Mouse (Mus musculus) CH12.LX (cell line): ENCODE results near the gene Flot2. TPM values are rescaled to one million over a fixed set of nuclear protein-coding genes. Genes with fewer than 3 reads are reported as not detected.

ENCODE experiments used
- DNase-seq: peaks from one replicate; pipeline ENCODE4 v3.0.0-alpha.2; 2013; ENCODE audit errors: extremely low read depth
- H3K27ac ChIP-seq: 2 replicates; pipeline ENCODE4 v1.5.1; 2012; ENCODE audit warnings: low read depth, mild to moderate bottlenecking, control low read depth, moderate library complexity; ENCODE audit not compliant: insufficient read depth
- H3K27me3 ChIP-seq: replicated peaks from 2 replicates; pipeline ENCODE3; 2012; ENCODE audit warnings: inconsistent platforms
- H3K36me3 ChIP-seq, 2 experiments: replicated peaks in 1 of 2; 2 replicates each; pipeline versions ENCODE3 to v1.6.1; 2012; ENCODE audit warnings: inconsistent platforms in 1 of 2, low read length in 1 of 2, mild to moderate bottlenecking in 1 of 2, mixed read lengths in 1 of 2, moderate library complexity in 1 of 2; ENCODE audit not compliant: control insufficient read depth in 1 of 2, insufficient read depth in 1 of 2
- H3K4me1 ChIP-seq, 2 experiments: 2 replicates each; pipeline ENCODE4 v1.6.1; 2012; ENCODE audit warnings: inconsistent platforms in 1 of 2, moderate library complexity in 1 of 2; ENCODE audit not compliant: insufficient read depth in 2 of 2, control insufficient read depth in 1 of 2
- H3K4me2 ChIP-seq: 2 replicates; pipeline ENCODE4 v1.6.1; 2012; ENCODE audit warnings: low read depth, mild to moderate bottlenecking, control low read depth; ENCODE audit not compliant: poor library complexity, insufficient read depth, severe bottlenecking
- H3K4me3 ChIP-seq, 3 experiments: fragments of 150-350 bp in 1 of 3; sonication (generic) in 1 of 3; replicated peaks in 1 of 3; 2 replicates each; pipeline versions ENCODE3 to v1.5.1; 2011 to 2012; ENCODE audit warnings: low read depth in 2 of 3, low read length in 2 of 3, mild to moderate bottlenecking in 2 of 3, moderate library complexity in 2 of 3, control low read depth in 1 of 3, improper control_type of control experiment in 1 of 3, inconsistent platforms in 1 of 3, mixed read lengths in 1 of 3; ENCODE audit not compliant: poor library complexity in 1 of 3
- H3K79me2 ChIP-seq: replicated peaks from 2 replicates; pipeline ENCODE4 v1.6.1; 2012; ENCODE audit warnings: mild to moderate bottlenecking, moderate library complexity; ENCODE audit not compliant: control insufficient read depth, poor library complexity, insufficient read depth, severe bottlenecking; ENCODE audit errors: extremely low read depth
- H3K9ac ChIP-seq: 2 replicates; pipeline ENCODE4 v1.6.1; 2012; ENCODE audit warnings: low read depth, mild to moderate bottlenecking, control low read depth, moderate library complexity; ENCODE audit not compliant: insufficient read depth
- H3K9me3 ChIP-seq: replicated peaks from 2 replicates; pipeline ENCODE3; 2012; ENCODE audit warnings: low read length, inconsistent platforms, mixed read lengths
- BHLHE40 ChIP-seq: IDR thresholded peaks from 2 replicates; pipeline ENCODE4 v1.6.1; 2011; ENCODE audit warnings: mild to moderate bottlenecking, low read depth, low read length, improper control_type of control experiment
- CHD1 ChIP-seq: IDR thresholded peaks from 2 replicates; pipeline ENCODE4 v1.6.1; 2012; ENCODE audit warnings: low read depth, low read length, improper control_type of control experiment, inconsistent platforms
- CHD2 ChIP-seq: IDR thresholded peaks from 2 replicates; pipeline ENCODE4 v1.6.1; 2011; ENCODE audit warnings: low read length, improper control_type of control experiment
- CTCF ChIP-seq, 2 experiments: IDR thresholded peaks in 1 of 2; conservative IDR thresholded peaks in 1 of 2; 2 replicates each; pipeline ENCODE4 v1.5.1; 2011 to 2012; ENCODE audit warnings: low read depth in 2 of 2, low read length in 2 of 2, improper control_type of control experiment in 1 of 2, inconsistent platforms in 1 of 2, mild to moderate bottlenecking in 1 of 2, moderate library complexity in 1 of 2
- E2F4 ChIP-seq: IDR thresholded peaks from 2 replicates; pipeline ENCODE4 v1.6.1; 2011; ENCODE audit warnings: low read depth, low read length, improper control_type of control experiment; ENCODE audit not compliant: insufficient replicate concordance
- JUND ChIP-seq: conservative IDR thresholded peaks from 2 replicates; pipeline ENCODE4 v1.6.1; 2011; ENCODE audit warnings: low read depth, low read length, improper control_type of control experiment
- MAX ChIP-seq: IDR thresholded peaks from 2 replicates; pipeline ENCODE4 v1.6.1; 2011; ENCODE audit warnings: low read length, improper control_type of control experiment
- MAZ ChIP-seq: IDR thresholded peaks from 2 replicates; pipeline ENCODE4 v1.6.1; 2012; ENCODE audit warnings: low read depth, mild to moderate bottlenecking, inconsistent platforms, low read length, improper control_type of control experiment, moderate library complexity
- MEF2A ChIP-seq: IDR thresholded peaks from 2 replicates; pipeline ENCODE4 v1.6.1; 2014; ENCODE audit warnings: low read depth, mild to moderate bottlenecking, inconsistent platforms, low read length, improper control_type of control experiment, borderline replicate concordance
- MXI1 ChIP-seq: IDR thresholded peaks from 2 replicates; pipeline ENCODE4 v1.6.1; 2011; ENCODE audit warnings: mild to moderate bottlenecking, low read depth, low read length, improper control_type of control experiment
- NELFE ChIP-seq: IDR thresholded peaks from 2 replicates; pipeline ENCODE4 v1.6.1; 2011; ENCODE audit warnings: low read depth, low read length, improper control_type of control experiment
- POLR2A ChIP-seq: IDR thresholded peaks from 2 replicates; pipeline ENCODE4 v1.6.1; 2011; ENCODE audit warnings: low read depth, mild to moderate bottlenecking, improper control_type of control experiment, low read length
- POLR2AphosphoS2 ChIP-seq: IDR thresholded peaks from 2 replicates; pipeline ENCODE4 v1.6.1; 2011; ENCODE audit warnings: low read depth, low read length, improper control_type of control experiment
- RAD21 ChIP-seq: IDR thresholded peaks from 2 replicates; pipeline ENCODE4 v1.6.1; 2011; ENCODE audit warnings: low read depth, mild to moderate bottlenecking, low read length, improper control_type of control experiment, moderate library complexity
- SIN3A ChIP-seq: IDR thresholded peaks from 2 replicates; pipeline ENCODE4 v1.6.1; 2012; ENCODE audit warnings: low read length, improper control_type of control experiment, inconsistent platforms
- UBTF ChIP-seq: IDR thresholded peaks from 2 replicates; pipeline ENCODE4 v1.6.1; 2012; ENCODE audit warnings: low read depth, mild to moderate bottlenecking, inconsistent platforms, low read length, improper control_type of control experiment, moderate library complexity
- USF2 ChIP-seq: conservative IDR thresholded peaks from 2 replicates; pipeline ENCODE4 v1.6.1; 2011; ENCODE audit warnings: low read depth, low read length, improper control_type of control experiment
- ZKSCAN1 ChIP-seq: IDR thresholded peaks from 2 replicates; pipeline ENCODE4 v1.6.1; 2012; ENCODE audit warnings: low read depth, inconsistent platforms, low read length, improper control_type of control experiment, borderline replicate concordance
- ZMIZ1 ChIP-seq: IDR thresholded peaks from 2 replicates; pipeline ENCODE4 v1.6.1; 2012; ENCODE audit warnings: low read depth, mild to moderate bottlenecking, inconsistent platforms, low read length, improper control_type of control experiment
- ZNF384 ChIP-seq: IDR thresholded peaks from 2 replicates; pipeline ENCODE4 v1.6.1; 2012; ENCODE audit warnings: low read depth, low read length, improper control_type of control experiment, inconsistent platforms
- dilution Hi-C: fragments of 300-500 bp; cut with MboI; formaldehyde crosslinking; loops from 2 replicates; pipeline ENCODE4 v1.14.3; 2020; ENCODE audit warnings: low sequenced_read_pairs; ENCODE audit not compliant: extremely low pct_unique_long_range_greater_than_20kb, extremely low pct_ligation_motif_present
- in situ Hi-C: fragments of 300-500 bp; cut with MboI; formaldehyde crosslinking; loops from 3 replicates; pipeline ENCODE4 v1.14.3; 2019; ENCODE audit warnings: low sequenced_read_pairs, low pct_ligation_motif_present, low pct_unique_long_range_greater_than_20kb, mixed read lengths
- polyA plus RNA-seq: library from polyadenylated mRNA; unstranded; fragments of >175 nt; gene quantifications from 2 replicates; pipeline ENCODE4 v1.2.1, GENCODE M21; 2012; ENCODE audit warnings: low read depth; ENCODE audit not compliant: insufficient read length
- total RNA-seq, 2 experiments: library from RNA; depleted of rRNA; stranded (reverse); fragments of 300-350 nt in 1 of 2; fragments of >200 nt in 1 of 2; gene quantifications; 2 replicates each; pipeline ENCODE4 v1.2.3; 2012 to 2014

Gene Flot2
- total and polyA plus RNA-seq, 3 experiments = 5.2 to 14.7 (median 13.4) TPM

DNA sequence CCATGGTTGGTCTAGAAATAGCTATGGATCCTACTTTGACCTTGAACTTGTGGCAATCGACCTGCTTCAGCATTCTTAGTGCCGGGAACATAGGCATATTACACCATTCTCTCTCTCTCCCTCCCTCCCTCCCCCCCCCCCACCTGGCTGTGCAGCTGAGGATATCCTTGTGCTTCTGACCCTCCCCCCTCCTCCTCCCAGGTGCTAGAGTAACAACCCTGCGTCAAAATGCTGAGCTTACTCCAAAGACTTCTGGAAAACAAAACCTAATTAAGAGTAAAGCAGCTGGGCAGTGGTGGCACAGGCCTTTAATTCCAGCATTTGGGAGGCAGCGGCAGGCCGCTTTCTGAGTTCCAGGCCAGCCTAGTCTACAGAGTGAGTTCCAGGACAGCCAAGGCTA lies 31.4 kb downstream of the Flot2 start:
- H3K36me3 ChIP-seq = peaks cover 23 to 44% of the 10 kb centered on the region in 2 experiments
- H3K9ac ChIP-seq = no peak overlapping the region
- H3K27me3 ChIP-seq = no peaks in the 10 kb centered on the region
- no peak for DNase-seq
- dilution Hi-C loops (no loop called here), in situ Hi-C loops (no loop called here)
- no peak for TF ChIP-seq MXI1
- no peak for TF ChIP-seq UBTF
- no peak for TF ChIP-seq BHLHE40
- no peak for TF ChIP-seq MEF2A
- TF ChIP-seq MAZ = no peak
- no peak for TF ChIP-seq SIN3A
- no peak for TF ChIP-seq POLR2AphosphoS2
- no peak for TF ChIP-seq MAX
- no peak for TF ChIP-seq ZKSCAN1
- TF ChIP-seq JUND = no peak
- no peak for TF ChIP-seq POLR2A
- no peak for TF ChIP-seq ZMIZ1
- no peak overlapping the region for H3K4me3 ChIP-seq
- H3K4me2 ChIP-seq = no peak overlapping the region
- H3K79me2 ChIP-seq = no peaks in the 10 kb centered on the region
- no peaks in the 10 kb centered on the region for H3K4me1 ChIP-seq
- no peaks in the 10 kb centered on the region for H3K9me3 ChIP-seq
- no peak overlapping the region for H3K27ac ChIP-seq

DNA sequence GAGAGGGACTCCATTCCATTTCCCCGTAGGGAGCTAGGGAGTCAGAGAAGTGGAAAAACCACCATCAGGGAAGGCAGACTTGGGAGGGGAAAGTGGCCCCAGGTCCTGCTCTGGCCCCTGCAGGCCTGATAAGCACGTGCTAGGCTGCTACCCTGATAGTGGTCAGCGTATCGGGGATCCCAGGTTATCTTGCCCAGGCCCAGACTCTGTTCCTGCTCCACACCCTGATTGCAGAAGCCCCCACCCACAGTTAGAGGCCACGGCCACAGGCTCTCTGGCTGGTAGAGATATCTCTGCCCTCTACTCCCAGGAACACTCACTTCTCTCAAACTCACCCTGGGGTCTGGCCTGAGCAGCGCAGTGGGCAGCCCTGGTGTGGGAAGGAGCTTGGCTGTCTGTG lies 31.9 kb downstream of the Flot2 start:
- dilution Hi-C loops = no loop called here
- no peaks in the 10 kb centered on the region for H3K9me3 ChIP-seq
- H3K4me1 ChIP-seq = no peaks in the 10 kb centered on the region
- no peak for TF ChIP-seq ZKSCAN1
- TF ChIP-seq JUND = no peak
- no peak for TF ChIP-seq ZNF384
- TF ChIP-seq CHD2 = no peak
- no peak for TF ChIP-seq RAD21
- no peak for TF ChIP-seq USF2
- TF ChIP-seq E2F4 = no peak
- no peak for TF ChIP-seq POLR2AphosphoS2
- TF ChIP-seq MAZ = no peak
- TF ChIP-seq CHD1 = no peak
- no peak for TF ChIP-seq NELFE
- TF ChIP-seq CTCF (conservative IDR thresholded peaks at IDR 0.05 in 1 of 2, IDR thresholded peaks at IDR 0.05 in 1 of 2; ENCODE audit: low read depth in 2 of 2, low read length in 2 of 2) = no peak
- in situ Hi-C loops = no loop called here
- no peak overlapping the region for H3K4me3 ChIP-seq
- no peak overlapping the region for H3K4me2 ChIP-seq
- H3K9ac ChIP-seq = no peak overlapping the region
- no peak for DNase-seq
- H3K27me3 ChIP-seq = no peaks in the 10 kb centered on the region
- peaks cover 28 to 49% of the 10 kb centered on the region in 2 experiments for H3K36me3 ChIP-seq
- H3K27ac ChIP-seq = no peak overlapping the region
- no peaks in the 10 kb centered on the region for H3K79me2 ChIP-seq
